Mouse (Mus musculus) midbrain, embryonic 16.5 days (tissue): ENCODE data around the gene Fgfr1op. TPM values are rescaled to one million over a fixed set of nuclear protein-coding genes. Genes with fewer than 3 reads are reported as not detected.
"Not testable (repeated sequence)": the region's sequence is repeated elsewhere in the genome, so short reads cannot be mapped to it uniquely, and the experiment has no call there.

ENCODE experiments used
- ATAC-seq: fragments of 200-750 bp; cut with Nextera tagmentation; 2 replicates; pipeline ENCODE4 v1.8.0; 2017; ENCODE audit warnings: moderate TSS enrichment
- H3K27ac ChIP-seq: fragments of 300-500 bp; sonication (generic); 2 replicates; pipeline ENCODE4 v1.5.1; 2014; ENCODE audit warnings: mild to moderate bottlenecking, low read length, mixed read lengths
- H3K27me3 ChIP-seq: fragments of 300-500 bp; sonication (generic); 2 replicates; pipeline ENCODE4 v1.6.1; 2014; ENCODE audit warnings: low read depth, low read length, mixed read lengths; ENCODE audit not compliant: control insufficient read depth, insufficient read depth
- H3K36me3 ChIP-seq: fragments of 300-500 bp; sonication (generic); 2 replicates; pipeline ENCODE4 v1.6.1; 2014; ENCODE audit warnings: mild to moderate bottlenecking, low read length, moderate library complexity, mixed read lengths; ENCODE audit not compliant: control insufficient read depth, insufficient read depth
- H3K4me1 ChIP-seq: fragments of 300-500 bp; sonication (generic); 2 replicates; pipeline ENCODE4 v1.6.1; 2014; ENCODE audit warnings: mild to moderate bottlenecking, low read length, mixed read lengths; ENCODE audit not compliant: control insufficient read depth, insufficient read depth
- H3K4me2 ChIP-seq: fragments of 300-500 bp; sonication (generic); 2 replicates; pipeline ENCODE4 v1.6.1; 2014; ENCODE audit warnings: mild to moderate bottlenecking, low read length, mixed read lengths
- H3K4me3 ChIP-seq: fragments of 300-500 bp; sonication (generic); 2 replicates; pipeline ENCODE4 v1.5.1; 2014; ENCODE audit warnings: low read depth, mild to moderate bottlenecking, low read length, moderate library complexity, mixed read lengths
- H3K9ac ChIP-seq: fragments of 300-500 bp; sonication (generic); 2 replicates; pipeline ENCODE4 v1.6.1; 2014; ENCODE audit warnings: low read depth, low read length, mixed read lengths
- H3K9me3 ChIP-seq: fragments of 300-500 bp; sonication (generic); replicated peaks from 2 replicates; pipeline ENCODE4 v1.6.1; 2014; ENCODE audit warnings: mild to moderate bottlenecking, low read length, mixed read lengths; ENCODE audit not compliant: control insufficient read depth, poor library complexity, severe bottlenecking
- WGBS: fragments of 180-500 bp; shearing (Covaris S2); extraction: QIAGEN DNeasy Blood & Tissue Kit; methylation state at CpG from one replicate; pipeline ENCODE4 v1.1.7; 2014; 5-methylcytosine and 5-hydroxymethylcytosine counted together
- polyA plus RNA-seq: library from polyadenylated mRNA; unstranded; fragments of >200 nt; fragmentation: Nextera tagmentation; extraction: Ambion mirVana; gene quantifications from 2 replicates; pipeline ENCODE4 v1.2.1, GENCODE M21; 2015

Gene Fgfr1op
- polyA plus RNA-seq, 1 experiment from 2014 or later = 29.3 TPM

- H3K9ac ChIP-seq = no peak overlapping the region
- 97% methylated on average over 8 of the region's 8 CpGs for WGBS
- no peak overlapping the region for H3K4me2 ChIP-seq
- H3K4me1 ChIP-seq = no peaks in the 10 kb centered on the region
- peaks cover 5% of the 10 kb centered on the region; the same call in 1 of the 2 replicates for H3K36me3 ChIP-seq
- H3K27me3 ChIP-seq = no peaks in the 10 kb centered on the region
- no peak overlapping the region for H3K4me3 ChIP-seq
- H3K9me3 ChIP-seq = no peaks in the 10 kb centered on the region
- no peak overlapping the region for H3K27ac ChIP-seq
- no peak for ATAC-seq
Observed at GRCm38 (mm10) chr17:8195685-8196376, 30.5 kb downstream of the Fgfr1op start.

DNA sequence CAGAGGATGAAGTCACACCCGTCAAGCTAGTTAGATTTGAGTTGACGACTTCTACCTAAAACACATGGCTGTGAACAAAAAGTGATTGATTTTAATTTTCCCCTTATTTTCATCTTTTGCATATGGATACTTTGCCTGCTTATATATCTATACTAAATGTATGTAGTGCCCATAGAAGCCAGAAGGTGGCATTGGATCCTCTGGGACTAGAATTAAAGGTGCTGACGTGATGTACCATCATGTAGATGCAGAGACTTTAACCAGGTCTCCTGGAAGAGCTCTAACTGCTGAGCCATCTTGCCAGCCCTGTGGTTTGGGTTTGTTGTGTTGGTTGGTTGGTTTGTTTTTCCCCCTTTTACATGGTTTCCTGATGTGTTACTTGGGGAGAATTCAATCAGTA lies 32.4 kb downstream of the Fgfr1op start:
- Histone ChIP-seq H3K9ac (no peak overlapping the region), H3K4me3 (no peak overlapping the region), H3K27ac (no peak overlapping the region), H3K36me3 (no peaks in the 10 kb centered on the region), H3K4me1 (no peaks in the 10 kb centered on the region), H3K9me3 (no peaks in the 10 kb centered on the region), H3K4me2 (no peak overlapping the region), H3K27me3 (no peaks in the 10 kb centered on the region)
- ATAC-seq = no peak
- WGBS = 74% methylated on average over 3 of the region's 3 CpGs

- Histone ChIP-seq H3K9ac (no peak overlapping the region), H3K27me3 (no peaks in the 10 kb centered on the region), H3K9me3 (no peaks in the 10 kb centered on the region), H3K36me3 (no peaks in the 10 kb centered on the region), H3K4me2 (no peak overlapping the region), H3K27ac (no peak overlapping the region), H3K4me3 (no peak overlapping the region), H3K4me1 (no peaks in the 10 kb centered on the region)
- WGBS = 92% methylated on average over 11 of the region's 11 CpGs
- ATAC-seq = no peak
Observed at GRCm38 (mm10) chr17:8199067-8199935, 34.0 kb downstream of the Fgfr1op start.

DNA sequence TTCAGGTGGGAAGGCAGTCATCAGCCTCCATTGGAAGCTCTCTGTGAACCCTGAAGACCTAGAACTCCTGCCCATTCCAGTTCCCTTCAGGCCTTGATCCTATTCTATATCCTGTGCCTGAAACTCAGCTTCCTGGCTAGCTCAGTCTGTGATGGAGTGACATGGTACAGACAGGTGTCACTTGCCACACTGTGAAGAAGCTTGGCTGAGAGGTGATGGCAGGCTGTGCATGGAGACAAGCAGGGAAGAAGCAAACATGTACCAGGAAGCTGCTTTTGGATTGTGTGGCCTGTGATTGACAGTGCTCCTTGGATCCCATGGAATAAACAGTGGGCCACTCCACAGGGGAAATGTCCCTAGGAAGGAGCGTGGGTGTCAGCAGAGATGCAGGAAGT lies 34.6 kb downstream of the Fgfr1op start:
- Histone ChIP-seq H3K4me2 (no peak overlapping the region), H3K4me1 (no peaks in the 10 kb centered on the region), H3K9ac (no peak overlapping the region), H3K9me3 (no peaks in the 10 kb centered on the region), H3K36me3 (no peaks in the 10 kb centered on the region), H3K4me3 (no peak overlapping the region), H3K27ac (no peak overlapping the region), H3K27me3 (no peaks in the 10 kb centered on the region)
- ATAC-seq = no peak
- 82% methylated on average over 1 of the region's 1 CpGs for WGBS

DNA sequence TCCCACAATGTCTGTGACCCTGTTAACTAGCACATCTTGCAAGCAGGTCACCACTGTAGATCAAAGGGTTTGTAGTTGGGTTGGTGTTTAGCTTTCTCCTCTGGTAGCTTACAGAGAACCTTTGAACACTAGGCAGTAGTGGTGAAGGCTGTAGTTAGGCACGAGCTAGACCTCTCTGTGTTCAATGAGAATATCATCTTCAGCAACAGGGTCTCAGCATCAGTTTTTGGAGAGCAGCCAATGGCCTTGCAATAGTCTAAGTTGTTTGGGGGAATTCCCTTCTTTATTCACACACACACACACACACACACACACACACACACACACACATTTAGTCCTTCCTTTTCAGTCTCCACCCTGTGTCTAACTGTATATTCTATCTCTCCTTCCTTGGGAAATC lies 38.2 kb downstream of the Fgfr1op start:
- Histone ChIP-seq H3K9ac (no peak overlapping the region), H3K27me3 (no peaks in the 10 kb centered on the region)

GRCm38 (mm10) chr17:8205221-8205631 lies 39.9 kb downstream of the Fgfr1op start:
- H3K4me2 ChIP-seq, H3K27ac ChIP-seq, H3K27me3 ChIP-seq, H3K4me3 ChIP-seq, H3K9me3 ChIP-seq, H3K36me3 ChIP-seq, ATAC-seq, H3K4me1 ChIP-seq, H3K9ac ChIP-seq: not testable (repeated sequence)
- 74% methylated on average over 1 of the region's 1 CpGs for WGBS

More for the DNA sequence above, 38.2 kb downstream of the Fgfr1op start:
- H3K4me3 ChIP-seq = no peak overlapping the region
- no peaks in the 10 kb centered on the region for H3K36me3 ChIP-seq
- no peak overlapping the region for H3K4me2 ChIP-seq
- no peak overlapping the region for H3K27ac ChIP-seq
- no peaks in the 10 kb centered on the region for H3K4me1 ChIP-seq
- no peaks in the 10 kb centered on the region for H3K9me3 ChIP-seq
- WGBS = 58% methylated on average over 1 of the region's 1 CpGs
- ATAC-seq = no peak

DNA sequence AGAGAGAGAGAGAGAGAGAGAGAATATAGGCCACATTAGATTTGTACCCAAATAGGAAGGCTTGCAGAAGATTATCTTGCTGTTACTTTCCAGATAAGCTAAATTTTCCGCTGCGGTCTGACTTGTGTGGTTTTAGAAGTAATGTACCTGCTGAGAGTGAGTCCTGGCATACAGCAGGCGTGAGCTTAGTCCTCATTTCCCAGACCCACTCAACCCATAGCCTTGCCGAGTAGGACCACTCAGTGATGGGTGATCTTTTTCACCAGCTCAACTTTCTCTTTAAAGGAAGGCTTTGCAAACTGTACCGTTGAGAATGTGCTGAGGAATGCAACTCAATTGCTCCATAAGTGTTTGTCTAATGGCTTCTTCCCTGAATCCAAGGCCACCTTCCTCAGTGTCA lies 41.4 kb downstream of the Fgfr1op start:
- Histone ChIP-seq H3K9me3 (no peaks in the 10 kb centered on the region), H3K36me3 (no peaks in the 10 kb centered on the region), H3K4me2 (no peak overlapping the region), H3K4me1 (no peaks in the 10 kb centered on the region), H3K27ac (no peak overlapping the region), H3K27me3 (no peaks in the 10 kb centered on the region), H3K4me3 (no peak overlapping the region), H3K9ac (no peak overlapping the region)
- no peak for ATAC-seq
- WGBS = 95% methylated on average over 5 of the region's 5 CpGs

DNA sequence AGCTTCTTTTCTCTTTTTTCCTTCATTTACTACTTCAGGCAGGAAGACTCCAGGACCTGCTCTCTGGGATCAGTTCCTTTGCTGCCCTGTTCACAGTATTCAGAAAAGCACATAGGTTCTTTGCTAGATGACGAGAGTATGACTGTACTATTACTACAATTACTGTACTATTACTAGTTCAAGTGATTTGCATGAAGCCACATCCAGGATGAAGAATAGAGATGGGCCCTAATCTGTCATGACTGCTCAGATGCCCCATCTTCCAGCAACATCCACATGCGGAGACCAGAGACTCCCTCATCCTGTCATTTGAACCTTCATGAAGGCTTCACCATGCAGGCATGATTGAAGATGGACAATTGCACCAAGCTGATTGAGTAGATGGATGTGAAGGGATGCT lies 44.4 kb downstream of the Fgfr1op start:
- no peak overlapping the region for H3K27ac ChIP-seq
- H3K36me3 ChIP-seq = no peaks in the 10 kb centered on the region
- H3K9me3 ChIP-seq = no peaks in the 10 kb centered on the region
- H3K9ac ChIP-seq = no peak overlapping the region
- WGBS = 95% methylated on average over 2 of the region's 2 CpGs
- H3K4me3 ChIP-seq = no peak overlapping the region
- H3K27me3 ChIP-seq = no peaks in the 10 kb centered on the region
- no peaks in the 10 kb centered on the region for H3K4me1 ChIP-seq
- no peak overlapping the region for H3K4me2 ChIP-seq
- ATAC-seq = no peak

- H3K27ac ChIP-seq = no peak overlapping the region
- H3K4me2 ChIP-seq = no peak overlapping the region
- no peak overlapping the region for H3K4me3 ChIP-seq
- WGBS = 70% methylated on average over 3 of the region's 3 CpGs
- ATAC-seq = no peak
- H3K9me3 ChIP-seq = no peaks in the 10 kb centered on the region
- no peak overlapping the region for H3K9ac ChIP-seq
- no peaks in the 10 kb centered on the region for H3K4me1 ChIP-seq
- H3K36me3 ChIP-seq = no peaks in the 10 kb centered on the region
- no peaks in the 10 kb centered on the region for H3K27me3 ChIP-seq
Observed at GRCm38 (mm10) chr17:8210170-8210569, 44.9 kb downstream of the Fgfr1op start.
